Mouse (Mus musculus): ENCODE measurements around the gene Bcl2l13.

The Bcl2l13 gene

DNA sequence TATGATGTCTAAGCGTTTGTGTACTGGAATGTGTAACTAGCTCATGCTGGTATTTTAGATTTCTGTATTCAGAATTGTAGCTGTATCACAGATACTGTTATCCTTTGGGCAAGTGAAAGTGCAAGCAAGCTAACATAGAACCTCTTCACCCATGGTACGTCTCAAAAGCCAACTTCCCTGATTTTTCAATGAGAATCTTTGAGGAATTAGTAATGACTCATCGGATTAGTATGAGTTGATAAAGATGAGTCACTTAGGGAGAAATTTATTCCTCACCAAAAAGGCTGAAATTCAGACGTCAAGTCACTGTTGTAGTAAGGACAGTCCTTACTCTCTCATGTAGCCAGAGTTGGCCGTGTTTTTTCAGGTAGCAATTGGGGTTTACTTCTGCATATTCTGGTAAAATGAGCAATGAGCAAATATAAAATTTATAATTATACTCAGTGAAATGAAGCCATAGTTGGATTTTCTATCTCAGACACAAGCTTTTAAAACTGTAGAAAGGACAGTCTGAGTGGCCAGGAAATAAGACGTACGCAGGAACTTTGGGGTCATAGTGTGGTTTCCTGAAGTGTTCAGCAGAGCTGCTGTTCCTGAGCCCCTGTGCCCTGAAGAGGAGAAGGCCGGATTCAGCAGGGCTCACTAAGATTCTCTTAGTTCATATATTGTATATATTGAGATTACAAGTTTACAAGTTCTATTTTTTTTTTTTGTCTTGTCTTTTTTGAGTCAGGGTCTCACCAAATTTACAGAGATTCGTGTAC lies 30.2 kb downstream of the Bcl2l13 start:
- TF ChIP-seq GATA4 (IDR thresholded peaks at IDR 0.05; ENCODE audit: insufficient replicate concordance, low read length) = no peak

DNA sequence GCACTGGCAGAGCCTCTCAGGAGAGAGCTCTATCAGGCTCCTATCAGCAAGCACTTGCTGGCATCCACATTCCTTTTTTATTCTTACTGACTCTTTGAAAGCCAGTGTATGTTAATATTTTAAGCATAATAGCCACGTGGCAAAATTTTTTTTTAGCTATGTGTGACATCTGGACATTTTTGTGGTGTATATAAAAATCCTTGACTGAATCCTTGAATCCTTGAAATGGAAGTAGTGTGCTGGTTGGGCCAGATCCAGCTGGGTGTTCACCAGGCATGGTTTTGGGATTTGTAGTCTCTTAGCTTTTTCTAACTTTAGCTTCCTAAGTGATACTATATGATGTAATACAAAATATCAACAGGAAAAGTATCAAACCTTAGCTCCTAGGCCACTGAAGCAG lies 32.8 kb downstream of the Bcl2l13 start:
- TF ChIP-seq GATA4 (IDR thresholded peaks at IDR 0.05; ENCODE audit: insufficient replicate concordance, low read length) = no peak

DNA sequence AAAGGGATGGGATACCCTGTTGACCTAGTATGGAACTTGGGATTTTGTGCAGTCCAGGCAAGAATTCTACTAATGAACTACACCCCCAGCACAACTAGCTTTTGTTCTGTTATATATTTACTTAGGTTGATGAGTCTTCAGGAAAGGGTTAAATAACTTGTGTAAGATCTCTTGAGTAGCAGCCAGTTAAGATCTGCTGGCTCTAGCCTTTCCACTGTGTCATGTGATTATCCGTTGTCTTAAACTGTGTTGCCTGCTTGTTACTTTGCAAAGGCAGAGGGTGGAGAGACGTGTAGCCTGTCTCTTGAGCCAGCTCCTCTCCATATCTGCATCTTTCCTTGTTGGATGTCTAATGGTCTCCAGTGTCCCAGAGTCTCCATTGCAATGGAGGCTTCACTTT lies 35.3 kb downstream of the Bcl2l13 start:
- no peak for TF ChIP-seq GATA4 (IDR thresholded peaks at IDR 0.05; ENCODE audit: insufficient replicate concordance, low read length)

DNA sequence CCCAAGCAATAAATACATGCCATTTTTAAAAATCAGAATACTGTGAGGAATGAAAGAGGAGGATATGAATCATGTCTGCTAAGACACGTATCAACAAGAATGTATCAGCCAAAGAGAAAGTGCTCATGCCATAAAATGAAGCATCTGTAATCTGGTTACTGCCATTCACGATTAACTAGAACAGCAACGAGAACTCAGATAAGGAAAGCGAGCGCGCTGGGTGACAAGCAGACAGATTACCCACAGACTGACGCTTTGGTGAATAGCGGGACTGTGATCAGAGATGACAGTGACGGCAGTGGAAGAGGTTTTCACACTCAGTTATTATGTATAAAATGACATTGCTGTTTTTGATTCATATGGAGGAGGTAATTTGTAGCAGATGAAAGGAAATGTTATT lies 37.9 kb downstream of the Bcl2l13 start:
- no peak for TF ChIP-seq GATA4 (IDR thresholded peaks at IDR 0.05; ENCODE audit: insufficient replicate concordance, low read length)

DNA sequence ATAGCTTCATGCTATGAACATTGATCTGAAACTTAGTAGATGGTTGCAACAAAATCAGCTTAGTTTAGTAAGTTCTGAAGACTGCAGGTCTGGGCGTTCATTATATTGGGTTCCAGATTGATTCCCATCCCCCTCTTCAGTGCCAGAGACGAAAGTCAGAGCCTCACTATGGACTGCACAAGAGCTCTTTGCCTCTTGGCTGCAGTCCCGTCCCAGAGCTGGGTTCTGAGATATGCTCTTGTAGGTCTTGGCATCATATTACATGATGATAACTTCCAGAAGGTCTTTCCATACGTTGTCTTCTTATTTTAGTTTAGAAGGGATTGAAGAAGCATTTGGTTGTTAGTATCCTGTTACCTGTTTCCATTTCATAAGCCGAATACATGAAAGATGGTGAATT lies 43.0 kb downstream of the Bcl2l13 start:
- TF ChIP-seq GATA4 (IDR thresholded peaks at IDR 0.05; ENCODE audit: insufficient replicate concordance, low read length) = no peak

DNA sequence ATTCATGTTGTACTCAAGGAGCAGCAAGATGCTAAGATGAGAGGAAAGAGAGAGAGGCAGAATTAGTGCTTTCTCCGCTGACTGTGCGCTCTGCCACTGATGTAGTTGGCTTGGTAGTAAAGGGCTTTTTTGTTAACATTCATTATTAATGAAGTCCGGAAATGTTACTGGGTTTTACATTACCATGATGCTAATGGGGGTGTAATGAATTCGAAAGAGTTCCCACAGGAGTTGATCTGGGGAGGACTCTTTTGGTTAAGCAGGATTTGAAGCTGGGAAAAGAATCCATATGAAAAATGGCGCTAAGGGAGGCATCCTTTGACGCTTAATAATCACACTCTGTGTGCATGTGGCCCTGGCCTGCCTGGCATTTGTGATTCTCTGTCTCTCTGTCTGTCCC lies 48.4 kb downstream of the Bcl2l13 start:
- no peak for TF ChIP-seq GATA4 (IDR thresholded peaks at IDR 0.05; ENCODE audit: insufficient replicate concordance, low read length)

DNA sequence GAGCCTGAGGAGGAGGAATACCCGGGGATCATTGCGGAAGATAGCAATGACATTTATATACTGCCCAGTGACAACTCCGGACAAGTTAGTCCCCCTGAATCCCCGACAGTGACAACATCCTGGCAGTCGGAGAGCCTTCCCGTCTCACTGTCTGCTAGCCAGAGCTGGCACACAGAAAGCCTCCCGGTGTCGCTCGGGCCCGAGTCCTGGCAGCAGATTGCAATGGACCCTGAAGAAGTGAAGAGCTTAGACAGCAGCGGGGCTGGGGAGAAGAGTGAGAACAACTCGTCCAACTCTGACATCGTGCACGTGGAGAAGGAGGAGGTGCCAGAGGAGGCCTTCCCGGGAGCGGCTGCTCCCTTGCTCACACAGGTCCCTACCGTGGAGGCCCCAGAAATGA lies 50.7 kb downstream of the Bcl2l13 start:
- no peak for TF ChIP-seq GATA4 (IDR thresholded peaks at IDR 0.05; ENCODE audit: insufficient replicate concordance, low read length)

DNA sequence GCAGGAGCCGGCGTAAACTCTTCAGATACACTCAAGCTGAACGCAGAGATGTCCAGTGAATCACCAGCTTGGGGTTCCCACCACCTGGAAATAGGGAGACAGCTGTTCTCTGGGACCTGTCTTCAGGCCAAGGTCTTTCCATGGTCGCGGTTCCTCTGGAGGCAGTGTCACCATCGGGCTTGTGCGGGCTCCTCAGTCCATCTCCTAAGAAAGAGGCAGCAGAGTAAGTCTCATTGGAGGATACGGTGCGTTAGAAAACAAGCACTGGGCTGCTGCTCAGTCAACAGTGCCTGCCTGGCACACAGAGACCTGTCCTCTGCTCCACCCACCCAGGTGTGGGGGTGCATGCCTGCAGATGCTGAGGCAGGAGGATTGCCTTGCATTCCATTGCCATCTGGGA lies 58.1 kb downstream of the Bcl2l13 start:
- no peak for TF ChIP-seq GATA4 (IDR thresholded peaks at IDR 0.05; ENCODE audit: insufficient replicate concordance, low read length)

DNA sequence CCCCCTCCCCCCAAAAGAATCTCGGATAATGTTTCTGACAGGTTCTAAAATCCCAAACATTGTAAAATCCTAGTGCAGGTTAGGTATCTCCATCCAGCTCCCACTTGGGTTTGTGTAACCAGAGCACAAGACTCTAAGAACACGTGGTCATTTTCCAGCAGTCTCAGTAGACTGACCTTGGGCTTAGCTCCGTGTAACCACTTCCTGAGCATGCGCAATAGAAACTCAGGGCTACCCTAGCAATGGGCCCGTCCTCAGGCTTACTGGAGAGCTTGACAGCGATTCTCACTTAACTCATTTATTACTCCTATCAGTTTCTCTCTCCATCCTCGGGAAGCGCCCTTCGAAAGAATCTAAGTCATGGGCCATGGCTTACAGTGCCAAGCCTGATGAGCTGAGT lies 58.5 kb downstream of the Bcl2l13 start:
- no peak for TF ChIP-seq GATA4 (IDR thresholded peaks at IDR 0.05; ENCODE audit: insufficient replicate concordance, low read length)

DNA sequence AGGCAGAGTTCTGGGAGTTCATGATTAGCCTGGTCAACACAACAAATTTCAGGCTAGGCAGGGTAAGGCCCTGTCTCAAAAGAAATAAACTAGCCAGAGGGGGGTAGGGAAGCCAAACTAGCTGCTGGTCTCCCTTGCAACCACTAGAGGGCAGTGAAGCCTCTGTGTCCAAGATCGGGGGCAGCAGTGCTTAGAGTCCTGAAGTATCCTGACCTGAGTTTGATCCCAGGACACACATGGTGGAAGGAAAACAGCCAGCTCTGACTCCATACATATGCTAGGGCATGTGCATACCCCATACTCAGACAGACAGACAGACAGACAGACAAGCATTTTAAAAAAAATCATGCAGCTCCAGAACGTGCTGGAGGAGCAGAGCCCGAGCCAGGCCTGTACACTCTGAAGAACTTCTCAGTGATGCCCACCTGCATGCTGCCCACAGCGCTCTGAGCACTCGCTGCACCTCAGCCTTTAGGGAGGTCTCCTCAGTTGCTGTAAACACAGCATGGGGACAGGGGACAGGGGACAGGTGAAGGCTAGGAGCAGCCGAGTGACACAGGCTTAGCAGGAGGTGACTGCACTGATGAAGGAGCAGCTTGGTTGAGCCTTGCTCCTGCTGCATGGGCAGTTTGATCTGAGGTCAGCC lies 62.3 kb downstream of the Bcl2l13 start:
- TF ChIP-seq GATA4 (IDR thresholded peaks at IDR 0.05; ENCODE audit: insufficient replicate concordance, low read length) = no peak

DNA sequence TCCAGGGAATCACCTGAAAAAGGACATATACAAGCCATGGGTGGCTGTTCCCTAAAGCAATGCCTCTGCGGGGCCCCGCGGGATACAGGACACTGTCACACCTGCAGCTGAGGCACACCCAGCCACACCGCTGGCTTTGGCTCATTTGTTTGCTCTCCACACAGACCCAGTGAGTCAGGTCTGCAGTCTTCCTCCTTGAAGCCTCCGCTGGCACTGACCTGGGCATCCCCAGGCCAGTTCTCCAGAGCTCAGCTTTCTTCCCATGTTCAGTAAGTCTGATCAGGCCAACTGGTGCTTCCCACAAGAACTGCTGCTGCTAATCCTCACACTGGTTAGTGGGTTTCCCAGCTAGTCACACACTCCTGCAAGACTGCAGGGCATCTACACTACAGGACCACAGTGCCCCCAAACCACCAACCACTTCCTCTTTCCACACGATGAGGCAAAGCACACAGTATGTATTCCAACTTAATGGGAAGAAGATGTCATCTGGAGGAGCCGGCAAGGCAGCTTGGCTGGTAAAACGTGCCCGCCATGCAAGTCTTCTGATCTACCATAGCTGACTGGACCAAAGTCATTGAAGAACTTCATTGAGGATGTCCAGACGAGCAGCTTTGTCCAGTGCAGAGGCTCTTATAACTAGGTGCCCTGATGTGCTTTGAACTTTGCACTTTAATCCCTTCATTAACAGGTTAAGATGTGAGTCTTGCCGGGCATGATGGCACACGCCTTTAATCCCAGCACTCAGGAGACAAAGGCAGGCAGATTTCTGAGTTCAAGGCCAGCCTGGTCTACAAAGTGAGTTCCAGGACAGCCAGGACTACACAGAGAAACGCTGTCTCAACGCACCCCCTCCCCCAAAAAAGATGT lies 66.0 kb downstream of the Bcl2l13 start:
- no peak for TF ChIP-seq GATA4 (IDR thresholded peaks at IDR 0.05; ENCODE audit: insufficient replicate concordance, low read length)

DNA sequence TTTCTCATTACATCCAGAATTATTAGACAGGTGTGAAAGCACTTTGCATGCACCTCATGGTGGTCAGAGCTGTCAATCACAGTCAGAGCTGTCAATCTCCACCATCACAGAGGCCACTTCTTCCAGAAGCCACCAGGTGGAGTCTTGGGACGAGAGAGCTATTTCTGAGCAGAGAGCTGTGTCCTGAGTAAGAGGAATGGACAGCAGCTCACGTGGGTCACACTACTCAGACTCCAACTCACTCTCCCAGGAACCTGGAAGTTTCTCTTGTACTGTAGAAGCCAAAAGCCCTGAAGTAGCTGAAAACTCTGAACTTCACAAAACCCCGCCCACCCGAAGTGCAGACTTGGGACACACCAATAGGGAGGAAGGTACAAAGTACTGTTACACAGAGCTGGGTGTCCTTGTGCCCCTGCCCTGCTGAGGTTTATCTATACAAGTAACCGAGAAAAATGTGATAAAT lies 67.5 kb downstream of the Bcl2l13 start:
- TF ChIP-seq GATA4 (IDR thresholded peaks at IDR 0.05; ENCODE audit: insufficient replicate concordance, low read length) = no peak

DNA sequence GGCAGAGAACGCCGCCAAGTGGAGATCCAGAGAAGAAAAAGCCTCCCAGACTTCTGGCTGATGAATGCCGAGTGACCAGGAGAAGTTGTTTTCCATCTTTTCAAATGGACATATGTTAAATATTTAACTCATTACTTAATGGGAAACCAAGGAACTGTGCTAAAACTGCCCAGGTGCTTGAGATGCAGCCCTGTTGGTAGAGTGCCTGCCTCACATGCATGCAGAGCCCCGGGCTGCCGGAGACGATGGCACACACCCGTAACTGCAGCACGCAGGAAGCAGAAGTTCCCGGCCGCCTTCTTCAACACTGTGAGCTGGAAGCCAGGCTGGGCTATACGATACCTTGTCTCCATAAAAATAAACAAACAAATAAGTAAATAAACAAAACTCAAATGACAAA lies 67.9 kb downstream of the Bcl2l13 start:
- TF ChIP-seq GATA4 (IDR thresholded peaks at IDR 0.05; ENCODE audit: insufficient replicate concordance, low read length) = no peak

DNA sequence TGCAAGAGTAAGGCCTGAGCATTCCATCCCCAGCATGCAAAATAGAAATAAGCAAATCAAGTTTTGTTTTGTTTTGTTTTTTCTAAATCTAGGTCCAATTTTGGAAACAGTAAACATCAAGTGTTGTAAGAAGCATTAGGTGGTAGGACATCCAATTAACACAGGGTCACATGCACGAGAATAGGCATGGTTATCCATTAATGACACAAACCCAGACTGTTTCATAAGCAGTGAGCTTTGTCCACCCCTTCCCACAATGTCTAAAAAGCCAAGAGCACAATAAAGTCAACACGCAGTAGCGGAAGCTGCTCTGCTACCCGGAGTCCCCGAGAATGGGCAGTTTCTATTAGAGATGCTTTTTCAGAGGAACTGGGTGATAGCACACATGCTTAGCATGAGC lies 69.1 kb downstream of the Bcl2l13 start:
- no peak for TF ChIP-seq GATA4 (IDR thresholded peaks at IDR 0.05; ENCODE audit: insufficient replicate concordance, low read length)

DNA sequence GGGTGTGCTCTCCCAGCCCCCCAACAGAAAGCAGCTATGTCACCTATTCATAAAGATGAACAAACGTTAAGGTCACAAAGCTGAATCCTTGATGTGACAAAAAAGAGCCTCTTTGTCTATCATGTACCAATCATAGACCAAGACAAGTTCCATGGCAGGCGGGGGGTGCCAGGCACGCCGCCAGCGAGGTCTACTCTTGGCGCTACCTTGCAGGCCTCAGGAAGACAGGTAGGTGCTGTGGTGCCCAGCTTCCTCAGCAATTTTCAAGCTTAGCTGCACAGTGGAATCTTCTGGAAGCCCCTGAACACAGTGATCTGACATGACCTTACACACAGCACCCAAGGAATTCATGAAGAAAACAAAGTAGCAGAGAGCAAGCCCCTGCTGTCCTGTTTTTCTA lies 70.5 kb downstream of the Bcl2l13 start:
- no peak for TF ChIP-seq GATA4 (IDR thresholded peaks at IDR 0.05; ENCODE audit: insufficient replicate concordance, low read length)

DNA sequence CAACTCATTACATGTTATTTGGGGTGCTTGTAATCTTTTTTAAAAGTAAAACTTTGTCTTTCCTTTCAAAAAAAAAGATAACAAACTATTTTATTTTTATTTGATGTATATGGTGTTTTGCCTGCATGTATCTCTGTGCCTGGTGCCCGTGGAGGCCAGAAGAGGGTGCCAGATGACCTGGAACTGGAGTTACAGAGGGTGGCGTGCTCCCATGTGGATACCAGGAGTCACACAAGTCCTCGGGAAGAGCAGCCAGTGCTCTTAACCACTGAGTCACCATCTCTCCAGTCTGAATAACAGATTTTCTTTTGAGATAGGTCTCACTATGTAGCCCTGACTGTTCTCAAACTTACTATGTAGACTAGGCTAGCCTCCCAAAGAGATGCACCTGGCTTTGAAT lies 73.5 kb downstream of the Bcl2l13 start:
- no peak for TF ChIP-seq GATA4 (IDR thresholded peaks at IDR 0.05; ENCODE audit: insufficient replicate concordance, low read length)

Measured in liver, adult (tissue).